Mouse (Mus musculus): ENCODE measurements around the gene Fchsd2.

- TF ChIP-seq POLR2A (IDR thresholded peaks at IDR 0.05; ENCODE audit: borderline replicate concordance, low read depth, low read length) (no peak), CTCF (IDR thresholded peaks at IDR 0.05; ENCODE audit: low read depth, low read length) (no peak)
Observed at GRCm38 (mm10) chr7:101320399-101321217, 227.9 kb downstream of the Fchsd2 start.

All from bone marrow macrophage, adult 2 months (primary cell).